Mouse (Mus musculus): Measurements from ENCODE around the gene Rasgef1a. TPM values are rescaled to one million over a fixed set of nuclear protein-coding genes. Genes with fewer than 3 reads are reported as not detected.

Rasgef1a gene
- polyA plus RNA-seq, 1 experiment: 1.1 TPM

DNA sequence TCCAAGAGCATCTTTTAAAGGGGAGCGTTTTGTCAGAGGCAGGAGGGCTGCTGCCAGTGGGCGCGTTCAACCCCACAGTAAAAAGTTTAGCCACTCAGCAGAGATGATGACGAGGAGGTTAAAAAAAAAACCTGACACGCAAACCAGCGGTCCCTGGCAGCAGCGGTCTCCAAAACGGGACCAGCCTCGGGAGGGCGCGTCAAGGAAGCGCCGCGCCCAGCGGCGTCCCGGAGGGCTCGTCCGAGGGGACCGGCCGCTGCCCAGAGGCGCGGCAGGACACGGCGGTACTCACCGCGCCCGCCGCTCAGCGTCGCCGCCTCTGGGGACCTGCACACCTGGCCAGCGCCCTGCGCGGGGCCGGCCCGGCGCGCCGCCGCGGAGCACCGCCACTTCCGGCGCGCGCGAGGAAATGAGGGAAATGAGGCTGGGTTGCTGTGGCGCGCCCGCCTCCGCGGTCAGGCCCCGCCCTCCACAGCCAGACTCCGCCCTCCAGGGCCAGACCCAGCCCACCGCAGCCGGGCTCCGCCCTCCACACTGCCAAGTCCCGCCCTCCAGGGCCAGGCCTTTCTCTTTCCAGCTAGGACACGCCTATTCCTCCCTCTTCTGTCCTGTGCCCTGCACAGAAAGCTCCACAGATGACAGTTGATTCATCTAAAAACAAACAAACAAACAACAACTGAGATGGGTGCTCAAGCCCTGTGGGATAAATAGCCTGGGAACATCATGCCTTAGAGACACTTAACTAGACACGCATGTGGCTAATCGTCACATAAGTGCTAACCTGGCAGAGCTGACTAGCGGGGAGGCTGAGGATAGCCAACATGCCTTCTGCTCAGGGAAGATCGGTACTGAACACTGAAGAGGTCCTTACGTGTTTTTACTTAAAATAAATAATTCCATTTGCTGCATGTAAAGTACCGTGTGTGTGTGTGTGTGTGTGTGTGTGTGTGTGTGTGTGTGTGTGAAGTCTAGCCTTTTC lies 127.8 kb downstream of the Rasgef1a start, which contains the start of gene Csgalnact2:
Csgalnact2 (minus strand) TSS at position 410 of the 979 bp plus-strand sequence.
- TF ChIP-seq CTCF (IDR thresholded peaks at IDR 0.05; ENCODE audit: borderline replicate concordance, control insufficient read depth, extremely low read depth, insufficient read depth, low read length, poor library complexity): 0 out of 2 replicates have a peak, but pooled peaks have one; percentile 57
- peak; percentile 91 for TF ChIP-seq POLR2A (IDR thresholded peaks at IDR 0.05; ENCODE audit: control insufficient read depth, extremely low read depth, insufficient read depth, low read length, poor library complexity)
- WGBS: 9% methylated on average over 61 of the region's 66 CpGs
- H3K27ac ChIP-seq (ENCODE audit: control insufficient read depth, insufficient read depth, low read length): no peak within 1 kb of the TSS
- no peaks in the 10 kb centered on the region for H3K36me3 ChIP-seq (ENCODE audit: control insufficient read depth, insufficient read depth, low read length)
- DNase-seq: peak; percentile 93
- H3K4me1 ChIP-seq (replicated peaks; ENCODE audit: control insufficient read depth, insufficient read depth, low read length): no peaks in the 10 kb centered on the region
- H3K4me3 ChIP-seq (ENCODE audit: control insufficient read depth, insufficient read depth, low read length): peak within 1 kb of the TSS; percentile 88
- no peaks in the 10 kb centered on the region for H3K27me3 ChIP-seq (ENCODE audit: control insufficient read depth, insufficient read depth, low read length)

DNA sequence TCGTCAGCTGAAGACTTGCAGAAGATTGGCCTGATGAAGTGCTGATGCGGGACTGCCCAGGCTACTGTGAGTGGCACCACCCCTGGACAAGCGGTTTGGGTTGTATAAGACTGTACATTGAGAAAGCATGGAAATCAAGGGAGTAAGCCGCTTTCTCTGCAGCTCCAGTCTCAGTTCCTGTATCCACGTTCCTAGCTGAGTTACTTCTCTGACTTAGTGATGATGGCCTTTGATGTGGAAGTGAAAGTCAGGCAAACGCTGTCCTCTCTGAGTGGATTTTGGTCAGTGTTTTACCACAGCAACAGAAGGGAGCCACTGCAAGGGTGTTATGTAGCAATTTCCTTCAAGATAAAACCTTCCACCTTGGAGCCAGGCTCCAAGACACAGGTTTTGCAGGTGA lies 129.7 kb downstream of the Rasgef1a start:
- 57% methylated on average over 6 of the region's 6 CpGs for WGBS
- Histone ChIP-seq H3K4me3 (ENCODE audit: control insufficient read depth, insufficient read depth, low read length) (no peak overlapping the region), H3K27me3 (ENCODE audit: control insufficient read depth, insufficient read depth, low read length) (no peaks in the 10 kb centered on the region), H3K36me3 (ENCODE audit: control insufficient read depth, insufficient read depth, low read length) (no peaks in the 10 kb centered on the region), H3K27ac (ENCODE audit: control insufficient read depth, insufficient read depth, low read length) (no peak overlapping the region), H3K4me1 (replicated peaks; ENCODE audit: control insufficient read depth, insufficient read depth, low read length) (no peaks in the 10 kb centered on the region)
- DNase-seq: no peak
- TF ChIP-seq POLR2A (IDR thresholded peaks at IDR 0.05; ENCODE audit: control insufficient read depth, extremely low read depth, insufficient read depth, low read length, poor library complexity) (no peak), CTCF (IDR thresholded peaks at IDR 0.05; ENCODE audit: borderline replicate concordance, control insufficient read depth, extremely low read depth, insufficient read depth, low read length, poor library complexity) (no peak)

Other genes with a start within 250 kb of the Rasgef1a start
- 23.3 and 25.5 TPM in 2 replicates for gene Zfp637, start 170.3 kb upstream of the Rasgef1a start, polyA plus RNA-seq (2012; rRNA removed)
- gene Zfp239, start 149.3 kb upstream of the Rasgef1a start, polyA plus RNA-seq (2012; rRNA removed): 2.0 and 2.9 TPM in 2 replicates
- gene Hnrnpf, start 111.1 kb upstream of the Rasgef1a start, polyA plus RNA-seq (2012; rRNA removed): 316 and 376 TPM in 2 replicates
- 0.37 and 0.77 TPM in 2 replicates for gene Fxyd4, start 73.7 kb upstream of the Rasgef1a start, polyA plus RNA-seq (2012; rRNA removed)
- gene Csgalnact2, start 127.7 kb downstream of the Rasgef1a start, polyA plus RNA-seq (2012; rRNA removed): 2.6 TPM in 2 replicates
- 1.2 and 1.3 TPM in 2 replicates for gene Ret, start 186.3 kb downstream of the Rasgef1a start, polyA plus RNA-seq (2012; rRNA removed)